Mouse (Mus musculus) liver, embryonic 14.5 days (tissue): ENCODE data around the gene Sfi1.
"Not testable (repeated sequence)": the region's sequence is repeated elsewhere in the genome, so short reads cannot be mapped to it uniquely, and the experiment has no call there.

ENCODE experiments used
- CTCF ChIP-seq: IDR thresholded peaks from 2 replicates; pipeline ENCODE4 v1.5.1; 2016; ENCODE audit warnings: antibody characterized with exemption, low read depth, control low read depth
- EP300 ChIP-seq: IDR thresholded peaks from 2 replicates; pipeline ENCODE4 v1.6.1; 2016; ENCODE audit warnings: antibody characterized with exemption, low read depth

DNA sequence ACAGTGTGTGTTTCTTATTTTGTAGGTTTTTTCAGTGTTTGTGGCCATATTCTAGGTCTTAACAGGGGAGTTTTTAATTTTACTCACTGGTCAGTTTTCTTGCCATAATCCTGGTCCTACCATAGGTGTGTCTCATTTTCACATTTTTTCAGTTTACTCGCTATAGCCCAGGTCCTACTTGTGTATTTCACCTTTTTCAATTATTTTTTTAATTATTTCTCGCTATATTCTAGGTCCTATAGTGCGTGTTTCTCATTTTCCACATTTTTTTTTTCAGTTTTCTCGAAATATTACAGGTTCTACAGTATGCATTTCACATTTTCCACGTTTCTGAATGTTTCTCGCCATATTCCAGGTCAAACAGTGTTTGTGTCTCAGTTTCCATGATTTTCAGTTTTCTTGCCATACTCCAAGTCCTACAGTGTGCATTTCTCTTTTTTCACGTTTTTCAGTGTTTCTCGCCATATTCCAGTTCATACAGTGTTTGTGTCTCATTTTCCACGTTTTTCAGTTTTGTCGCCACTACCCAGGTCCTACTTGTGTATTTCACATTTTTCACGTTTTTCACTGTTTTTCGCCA is 93.1 kb downstream of the Sfi1 start:
- not testable (repeated sequence) for TF ChIP-seq CTCF, EP300
